ENCODE assay signal across 8 mouse cellular contexts in the genomic region with DNA sequence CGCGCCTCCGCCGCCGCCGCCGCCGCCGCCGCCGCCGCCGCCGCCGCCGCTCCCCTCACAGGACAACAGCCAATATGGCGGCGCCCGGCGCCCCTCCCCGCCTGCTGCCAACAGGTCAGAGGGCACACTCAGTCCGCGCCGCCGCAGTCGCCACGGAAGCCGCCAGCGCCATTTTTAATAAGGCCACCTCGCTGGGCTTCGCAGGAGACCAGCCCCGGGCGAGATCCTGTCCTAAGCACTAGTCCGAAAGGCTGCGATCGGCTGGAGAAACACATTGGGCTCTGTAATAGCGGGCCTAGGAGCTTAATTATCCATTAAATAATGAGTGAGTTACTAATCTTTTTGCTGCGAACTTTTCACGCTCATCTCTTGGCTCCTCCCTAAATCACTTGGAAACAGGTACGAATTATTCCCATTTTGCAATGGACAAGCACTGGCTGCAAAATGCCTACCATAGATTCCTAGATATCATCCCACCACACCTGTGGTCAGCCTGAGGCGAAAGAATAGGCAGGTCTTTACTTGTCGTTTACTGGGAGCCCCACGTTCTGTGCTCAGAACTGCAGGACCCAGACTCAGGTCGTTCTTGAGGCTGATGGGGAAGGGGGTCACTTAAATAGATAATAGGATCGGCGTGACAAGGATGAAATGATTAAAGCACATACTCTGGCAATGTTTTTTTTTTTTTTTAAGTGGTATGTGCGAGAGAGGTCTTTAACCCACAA. TPM values are rescaled to one million over a fixed set of nuclear protein-coding genes. Genes with fewer than 3 reads are reported as not detected.
DNase-seq lines count a peak whose midpoint lies in the region; ATAC-seq and TF ChIP-seq lines count a peak whose summit lies in the region.

A gene (minus strand): TSS at position 94 of the 725 bp plus-strand sequence.

- no peaks in the 10 kb centered on the region for H3K27me3 ChIP-seq in embryonic facial prominence, embryonic 15.5 days
- H3K27me3 ChIP-seq in kidney, embryonic 14.5 days (ENCODE audit: control insufficient read depth, insufficient read depth, low read length), result no peaks in the 10 kb centered on the region
- no peaks in the 10 kb centered on the region for H3K27me3 ChIP-seq in limb, embryonic 15.5 days

- TF ChIP-seq POLR2A in bone marrow, adult 2 months (IDR thresholded peaks at IDR 0.05; ENCODE audit: borderline replicate concordance, control insufficient read depth, low read depth, low read length), result peak; percentile 36; the same call in 1 of the 2 replicates

- H3K4me1 ChIP-seq in bone marrow, adult 2 months (ENCODE audit: control insufficient read depth, insufficient read depth, low read length), result no peaks in the 10 kb centered on the region; the same call in 1 of the 2 replicates
- H3K4me1 ChIP-seq in embryonic facial prominence, embryonic 15.5 days, result peaks cover 18% of the 10 kb centered on the region
- H3K4me1 ChIP-seq in kidney, embryonic 14.5 days (ENCODE audit: control insufficient read depth, insufficient read depth, low read length), result peaks cover 8% of the 10 kb centered on the region; the same call in 1 of the 2 replicates
- H3K4me1 ChIP-seq in limb, embryonic 15.5 days, result peaks cover 18% of the 10 kb centered on the region

- DNase-seq in 416B (ENCODE audit: low read depth), result peak; percentile 92
- DNase-seq in heart, adult 9 months (ENCODE audit: low spot score in 2 of 2), result peak; percentile 92 to 93
- peak; percentile 79 to 87 for DNase-seq in monocyte, adult 2 months (ENCODE audit: low read depth in 1 of 2, low spot score in 2 of 2)
- DNase-seq in spleen, postnatal 36 days (ENCODE audit: low spot score in 2 of 2), result peak; percentile 93 to 95

- H3K4me2 ChIP-seq in embryonic facial prominence, embryonic 15.5 days (replicated peaks), result peak within 1 kb of the TSS; percentile 89
- H3K4me2 ChIP-seq in kidney, embryonic 14.5 days (replicated peaks; ENCODE audit: low read depth, low read length), result peak within 1 kb of the TSS; percentile 66
- H3K4me2 ChIP-seq in limb, embryonic 15.5 days, result peak within 1 kb of the TSS; percentile 86

- peak within 1 kb of the TSS; percentile 69; the same call in 1 of the 2 replicates for H3K27ac ChIP-seq in bone marrow, adult 2 months (ENCODE audit: control insufficient read depth, insufficient read depth, low read depth, low read length, poor library complexity)
- peak within 1 kb of the TSS; percentile 92 for H3K27ac ChIP-seq in embryonic facial prominence, embryonic 15.5 days (replicated peaks)
- H3K27ac ChIP-seq in kidney, embryonic 14.5 days (ENCODE audit: low read depth, low read length), result peak within 1 kb of the TSS; percentile 87
- peak within 1 kb of the TSS; percentile 94 for H3K27ac ChIP-seq in limb, embryonic 15.5 days

- peaks cover 14% of the 10 kb centered on the region for H3K36me3 ChIP-seq in embryonic facial prominence, embryonic 15.5 days
- H3K36me3 ChIP-seq in kidney, embryonic 14.5 days (ENCODE audit: control insufficient read depth, insufficient read depth, low read length), result peaks cover 11% of the 10 kb centered on the region; the same call in 1 of the 2 replicates
- H3K36me3 ChIP-seq in limb, embryonic 15.5 days, result 0 out of 2 replicates have a peak, but pooled peaks cover 13% of the 10 kb centered on the region

- WGBS in bone marrow, adult 2 months, result 10% methylated on average over 46 of the region's 47 CpGs
- WGBS in embryonic facial prominence, embryonic 15.5 days, result 2% methylated on average over 44 of the region's 47 CpGs
- 3% methylated on average over 43 of the region's 47 CpGs for WGBS in kidney, embryonic 14.5 days
- WGBS in limb, embryonic 15.5 days, result 3% methylated on average over 41 of the region's 47 CpGs

- H3K9ac ChIP-seq in embryonic facial prominence, embryonic 15.5 days, result peak within 1 kb of the TSS; percentile 91
- peak within 1 kb of the TSS; percentile 97 for H3K9ac ChIP-seq in kidney, embryonic 14.5 days (ENCODE audit: low read depth, low read length)
- peak within 1 kb of the TSS; percentile 98 for H3K9ac ChIP-seq in limb, embryonic 15.5 days

- peak within 1 kb of the TSS; percentile 75 for H3K4me3 ChIP-seq in bone marrow, adult 2 months (replicated peaks; ENCODE audit: control insufficient read depth, low read depth, low read length)
- H3K4me3 ChIP-seq in embryonic facial prominence, embryonic 15.5 days (replicated peaks), result peak within 1 kb of the TSS; percentile 95
- H3K4me3 ChIP-seq in kidney, embryonic 14.5 days (ENCODE audit: low read length), result peak within 1 kb of the TSS; percentile 97
- H3K4me3 ChIP-seq in limb, embryonic 15.5 days, result peak within 1 kb of the TSS; percentile 92

- TF ChIP-seq CTCF in bone marrow, adult 2 months (IDR thresholded peaks at IDR 0.05; ENCODE audit: control insufficient read depth, insufficient read depth, low read length), result no peak

- ATAC-seq in embryonic facial prominence, embryonic 15.5 days (ENCODE audit: insufficient number of reproducible peaks, low FRiP score, low TSS enrichment, low read depth), result peak; percentile 91
- ATAC-seq in kidney, embryonic 14.5 days (ENCODE audit: low FRiP score, low TSS enrichment), result peak; percentile 91
- ATAC-seq in limb, embryonic 15.5 days (ENCODE audit: insufficient number of reproducible peaks, low FRiP score, low TSS enrichment, low read depth), result peak; percentile 88

- H3K9me3 ChIP-seq in embryonic facial prominence, embryonic 15.5 days (replicated peaks), result no peaks in the 10 kb centered on the region
- peaks cover 3% of the 10 kb centered on the region; the same call in 1 of the 2 replicates for H3K9me3 ChIP-seq in kidney, embryonic 14.5 days (ENCODE audit: control insufficient read depth, low read length)
- H3K9me3 ChIP-seq in limb, embryonic 15.5 days, result no peaks in the 10 kb centered on the region

RNA-seq across cellular contexts. Expression of the gene that starts here (rescaled TPM):
- 104 and 152 TPM in 2 replicates for polyA plus RNA-seq in bone marrow, adult 2 months (2011; ENCODE audit: insufficient read depth, insufficient read length, low replicate concordance, missing spikeins)
- polyA plus RNA-seq in embryonic facial prominence, embryonic 15.5 days (2015; fragmentation: Nextera tagmentation; extraction: Ambion mirVana), result 43.4 and 46.0 TPM in 2 replicates
- polyA plus RNA-seq in kidney, embryonic 14.5 days (2014; fragmentation: Nextera tagmentation; extraction: Ambion mirVana), result 36.7 and 39.3 TPM in 2 replicates
- 34.8 and 35.4 TPM in 2 replicates for polyA plus RNA-seq in limb, embryonic 15.5 days (2015; fragmentation: Nextera tagmentation; extraction: Ambion mirVana)

Comparison
In these comparisons a context has a peak if more than half of its experiments do, and no peak if none do; other contexts are left out.
1. Peak in every context shown above with its lines: DNase-seq, ATAC-seq, H3K4me3 ChIP-seq and H3K27ac ChIP-seq.